Mouse (Mus musculus) testis, adult 2 months (tissue): ENCODE data around the gene Kcna7.

Source experiments
- CTCF ChIP-seq: fragments of 200-500 bp; IDR thresholded peaks from 2 replicates; pipeline ENCODE4 v1.5.1; 2012; ENCODE audit warnings: low read depth, mild to moderate bottlenecking, inconsistent platforms, low read length, moderate library complexity; ENCODE audit not compliant: control insufficient read depth, insufficient read depth, insufficient replicate concordance
- POLR2A ChIP-seq: fragments of 200-500 bp; IDR thresholded peaks from 2 replicates; pipeline ENCODE4 v1.6.1; 2012; ENCODE audit warnings: low read depth, mild to moderate bottlenecking, inconsistent platforms, low read length, moderate library complexity; ENCODE audit not compliant: control insufficient read depth

- TF ChIP-seq POLR2A (no peak), CTCF (no peak)
Observed at GRCm38 (mm10) chr7:45372371-45372770, 33.1 kb upstream of the Kcna7 start.
